Mouse (Mus musculus): ENCODE data around the gene Cysrt1. TPM values are rescaled to one million over a fixed set of nuclear protein-coding genes. Genes with fewer than 3 reads are reported as not detected.

The Cysrt1 gene
- total RNA-seq (2017) = not detected in 2 replicates

DNA sequence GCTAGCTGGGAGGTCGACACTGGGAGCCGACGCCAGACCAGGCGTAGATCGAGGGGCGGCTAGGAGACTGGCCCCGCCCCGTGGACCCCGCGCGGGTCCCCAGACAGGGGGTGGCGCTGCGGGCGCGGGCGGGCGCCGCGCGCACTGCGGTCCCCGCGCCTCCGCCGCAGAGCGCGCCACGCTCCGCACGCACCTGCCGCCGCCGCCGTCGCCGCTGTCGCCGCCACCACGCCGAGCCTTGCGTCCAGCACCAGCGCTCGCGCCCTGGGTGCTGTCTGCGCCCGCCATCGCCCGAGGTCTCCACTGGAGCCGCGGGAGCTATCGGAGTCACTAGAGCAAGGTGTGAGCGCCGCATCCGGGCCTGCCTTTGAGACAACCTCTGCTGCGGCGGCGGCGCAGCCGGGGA, at the start of gene Cysrt1, which contains the start of gene Rnf208:
Gene Cysrt1 (minus strand): TSS at position 352 of the 406 bp plus-strand sequence.
Gene Rnf208 (plus strand): TSS at position 155 of the 406 bp plus-strand sequence.
- no peak for ATAC-seq (replicated peaks in 1 of 2; ENCODE audit: insufficient read depth in 1 of 2, low FRiP score in 2 of 2, low TSS enrichment in 1 of 2, low read depth in 1 of 2, poor library complexity in 2 of 2, severe bottlenecking in 2 of 2)

DNA sequence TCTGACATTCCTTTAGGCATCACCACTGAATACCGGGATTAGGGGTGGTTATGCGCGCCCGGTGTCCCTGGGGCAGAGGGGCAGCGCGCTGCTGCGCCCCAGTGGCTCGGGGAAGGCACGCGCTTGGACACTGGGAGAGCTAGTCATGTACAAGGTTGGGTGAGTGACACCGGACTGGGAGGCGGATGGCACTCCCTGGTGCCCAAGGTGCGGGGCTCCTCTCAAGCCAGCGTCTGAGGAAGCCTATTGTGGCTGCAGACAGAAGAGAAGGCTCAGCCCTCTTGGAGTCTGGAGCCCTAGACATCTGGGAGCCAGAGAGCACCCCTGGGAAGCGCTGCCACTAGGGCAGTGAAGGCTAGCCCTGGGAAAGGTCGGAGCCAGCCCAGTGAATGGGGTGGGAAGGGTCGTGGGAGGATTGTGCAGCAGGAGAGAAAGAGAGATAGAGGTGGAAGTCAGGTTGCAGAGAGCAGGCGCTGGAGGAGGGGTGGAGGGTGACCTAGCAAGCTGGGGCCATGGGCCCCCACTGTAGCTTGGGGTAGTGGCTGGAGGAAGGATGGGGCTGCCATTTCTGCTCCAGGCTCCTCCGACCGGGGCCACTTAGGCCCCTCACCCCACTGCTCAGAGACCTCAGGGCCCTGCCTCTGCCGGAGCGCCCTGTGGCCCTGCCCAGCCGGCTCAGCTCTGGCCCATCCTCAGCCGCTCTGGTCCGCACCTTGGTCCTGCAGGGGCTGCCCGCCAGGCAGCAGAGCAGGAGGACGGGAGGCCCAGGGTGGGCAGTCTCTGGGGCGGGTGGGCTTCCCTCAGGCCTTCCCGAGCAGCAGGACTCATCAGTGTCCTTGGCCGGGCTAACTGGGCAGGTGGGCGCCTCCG, 49.2 kb upstream of the Cysrt1 start:
- ATAC-seq (replicated peaks in 1 of 2; ENCODE audit: insufficient read depth in 1 of 2, low FRiP score in 2 of 2, low TSS enrichment in 1 of 2, low read depth in 1 of 2, poor library complexity in 2 of 2, severe bottlenecking in 2 of 2) = no peak

DNA sequence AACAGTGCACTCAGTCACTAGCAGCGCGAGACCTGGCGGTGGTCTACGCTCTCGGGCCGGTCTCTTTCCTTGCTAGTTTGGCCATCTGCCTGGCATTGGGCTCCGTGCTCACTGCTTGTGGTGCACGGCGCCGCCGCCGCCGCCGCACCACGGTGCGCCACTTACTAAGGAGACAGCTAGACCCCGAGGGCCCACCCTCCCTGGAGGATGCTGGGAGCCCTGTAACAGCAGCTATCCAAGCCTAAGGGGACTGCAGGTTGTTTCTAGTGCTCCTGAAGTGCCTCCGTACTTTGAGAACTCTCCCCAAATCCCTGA, 48.5 kb upstream of the Cysrt1 start:
- no peak for ATAC-seq (replicated peaks in 1 of 2; ENCODE audit: insufficient read depth in 1 of 2, low FRiP score in 2 of 2, low TSS enrichment in 1 of 2, low read depth in 1 of 2, poor library complexity in 2 of 2, severe bottlenecking in 2 of 2)

DNA sequence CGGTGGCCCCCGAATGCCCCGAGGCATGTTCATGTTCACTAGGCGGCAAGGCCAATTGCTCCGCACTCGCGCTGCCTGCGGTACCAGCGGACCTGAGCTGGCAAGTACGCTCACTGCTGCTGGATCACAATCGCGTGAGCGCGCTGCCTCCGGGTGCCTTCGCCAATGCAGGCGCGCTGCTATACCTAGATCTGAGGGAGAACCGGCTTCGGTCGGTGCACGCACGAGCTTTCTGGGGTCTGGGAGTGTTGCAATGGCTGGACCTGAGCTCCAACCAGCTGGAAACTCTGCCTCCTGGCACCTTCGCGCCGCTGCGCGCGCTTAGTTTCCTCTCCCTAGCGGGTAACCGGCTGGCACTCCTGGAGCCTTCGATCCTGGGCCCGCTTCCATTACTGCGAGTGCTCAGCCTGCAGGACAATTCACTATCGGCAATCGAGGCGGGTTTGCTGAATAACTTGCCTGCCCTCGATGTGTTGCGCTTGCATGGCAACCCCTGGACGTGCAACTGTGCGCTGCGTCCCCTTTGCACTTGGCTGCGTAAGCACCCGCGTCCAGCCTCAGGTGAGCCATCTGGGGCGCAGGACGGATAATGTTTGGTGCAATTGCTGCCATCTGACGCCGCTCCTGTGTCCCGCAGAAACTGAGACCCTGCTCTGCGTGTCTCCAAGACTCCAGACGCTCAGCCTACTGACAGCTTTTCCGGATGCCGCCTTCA, 48.0 kb upstream of the Cysrt1 start:
- no peak for ATAC-seq (replicated peaks in 1 of 2; ENCODE audit: insufficient read depth in 1 of 2, low FRiP score in 2 of 2, low TSS enrichment in 1 of 2, low read depth in 1 of 2, poor library complexity in 2 of 2, severe bottlenecking in 2 of 2)

DNA sequence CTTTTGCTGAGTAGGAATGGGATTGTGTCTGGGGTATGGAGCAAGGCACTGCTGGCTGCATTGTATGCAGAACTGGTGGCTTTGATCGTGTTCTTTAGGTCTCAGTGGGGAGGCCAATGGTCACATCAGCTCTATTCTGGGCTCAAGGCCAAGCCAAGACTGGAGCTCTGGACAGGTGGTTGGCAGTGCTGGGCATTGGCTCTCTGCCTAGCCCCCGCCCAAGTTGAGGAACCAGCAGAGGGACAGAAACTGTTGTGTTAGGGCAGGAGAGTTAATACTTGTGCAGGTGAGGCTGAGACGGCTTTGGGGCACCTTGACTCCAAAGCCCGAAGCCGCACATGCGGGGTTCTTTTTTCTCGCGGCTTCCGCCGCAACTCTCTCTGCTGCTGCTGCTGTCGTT, 47.4 kb upstream of the Cysrt1 start, which contains the start of gene Lrrc26:
Gene Lrrc26 (plus strand): TSS at position 265 of the 400 bp plus-strand sequence.
- no peak for ATAC-seq (replicated peaks in 1 of 2; ENCODE audit: insufficient read depth in 1 of 2, low FRiP score in 2 of 2, low TSS enrichment in 1 of 2, low read depth in 1 of 2, poor library complexity in 2 of 2, severe bottlenecking in 2 of 2)

DNA sequence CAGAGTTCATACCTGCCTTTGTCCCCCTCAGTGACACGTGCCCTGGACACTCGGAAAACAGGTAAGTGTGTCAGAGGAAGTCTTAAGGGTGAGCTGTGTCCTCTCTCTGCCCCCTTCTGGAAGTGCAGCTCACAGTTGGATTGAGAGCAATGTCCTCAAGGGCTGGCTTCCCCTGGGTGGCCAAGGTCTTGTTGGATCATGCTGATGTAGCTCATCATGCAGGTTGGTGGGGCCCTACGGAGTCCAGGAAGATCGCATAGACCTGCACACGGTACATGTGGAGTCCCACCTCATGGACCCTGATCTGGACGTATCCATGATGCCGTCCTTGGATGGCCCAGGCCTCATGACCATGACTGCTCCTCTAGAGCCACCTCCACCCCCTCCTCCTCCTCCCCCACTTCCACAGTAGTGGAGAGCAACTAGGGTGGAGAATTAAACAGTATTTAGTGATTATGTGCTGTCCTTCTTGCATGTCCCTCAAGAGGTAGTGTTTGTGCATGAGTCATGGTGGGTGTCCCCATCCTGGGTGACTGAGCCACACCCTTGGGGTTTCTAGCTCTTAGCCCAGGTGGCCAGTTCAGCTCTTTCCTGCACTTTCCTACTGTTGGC, 46.6 kb upstream of the Cysrt1 start:
- ATAC-seq (replicated peaks in 1 of 2; ENCODE audit: insufficient read depth in 1 of 2, low FRiP score in 2 of 2, low TSS enrichment in 1 of 2, low read depth in 1 of 2, poor library complexity in 2 of 2, severe bottlenecking in 2 of 2) = no peak

DNA sequence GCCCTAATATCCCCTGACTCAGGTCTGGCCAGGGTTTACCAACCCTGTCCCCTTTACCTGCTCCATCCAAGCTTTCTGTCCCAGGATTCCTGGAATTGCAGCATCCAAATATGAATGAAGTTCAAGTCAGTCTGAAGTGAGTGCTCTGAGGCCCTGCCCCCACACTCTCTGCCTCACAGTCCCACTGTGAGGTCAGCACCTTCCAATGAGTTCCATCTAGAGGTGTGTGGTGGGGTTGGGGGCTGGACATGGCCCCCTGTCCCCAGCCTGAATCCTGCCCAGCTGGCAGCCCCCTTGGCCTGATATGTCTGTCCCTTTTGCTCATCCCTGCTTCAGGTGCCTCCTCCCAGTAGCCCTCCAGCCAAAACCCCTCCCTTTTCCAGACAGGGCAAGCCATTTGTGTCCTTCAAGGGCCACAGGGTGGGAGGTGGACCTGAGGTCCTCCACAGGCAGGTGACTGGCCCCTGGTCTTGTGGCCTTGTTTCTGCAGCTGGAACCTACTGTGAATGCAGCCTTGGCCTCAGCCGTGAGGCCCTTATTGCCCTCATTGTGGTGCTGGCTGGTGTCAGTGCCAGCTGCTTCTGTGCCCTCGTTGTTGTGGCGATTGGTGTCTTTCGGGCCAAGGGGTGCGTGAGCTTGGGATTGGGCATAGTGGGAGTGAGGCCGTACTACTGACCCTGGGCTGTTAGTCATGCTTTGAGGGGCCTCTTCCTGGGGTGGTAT, 45.8 kb upstream of the Cysrt1 start, which contains the start of gene Tmem210:
Gene Tmem210 (plus strand): TSS at position 219 of the 723 bp plus-strand sequence.
- no peak for ATAC-seq (replicated peaks in 1 of 2; ENCODE audit: insufficient read depth in 1 of 2, low FRiP score in 2 of 2, low TSS enrichment in 1 of 2, low read depth in 1 of 2, poor library complexity in 2 of 2, severe bottlenecking in 2 of 2)

DNA sequence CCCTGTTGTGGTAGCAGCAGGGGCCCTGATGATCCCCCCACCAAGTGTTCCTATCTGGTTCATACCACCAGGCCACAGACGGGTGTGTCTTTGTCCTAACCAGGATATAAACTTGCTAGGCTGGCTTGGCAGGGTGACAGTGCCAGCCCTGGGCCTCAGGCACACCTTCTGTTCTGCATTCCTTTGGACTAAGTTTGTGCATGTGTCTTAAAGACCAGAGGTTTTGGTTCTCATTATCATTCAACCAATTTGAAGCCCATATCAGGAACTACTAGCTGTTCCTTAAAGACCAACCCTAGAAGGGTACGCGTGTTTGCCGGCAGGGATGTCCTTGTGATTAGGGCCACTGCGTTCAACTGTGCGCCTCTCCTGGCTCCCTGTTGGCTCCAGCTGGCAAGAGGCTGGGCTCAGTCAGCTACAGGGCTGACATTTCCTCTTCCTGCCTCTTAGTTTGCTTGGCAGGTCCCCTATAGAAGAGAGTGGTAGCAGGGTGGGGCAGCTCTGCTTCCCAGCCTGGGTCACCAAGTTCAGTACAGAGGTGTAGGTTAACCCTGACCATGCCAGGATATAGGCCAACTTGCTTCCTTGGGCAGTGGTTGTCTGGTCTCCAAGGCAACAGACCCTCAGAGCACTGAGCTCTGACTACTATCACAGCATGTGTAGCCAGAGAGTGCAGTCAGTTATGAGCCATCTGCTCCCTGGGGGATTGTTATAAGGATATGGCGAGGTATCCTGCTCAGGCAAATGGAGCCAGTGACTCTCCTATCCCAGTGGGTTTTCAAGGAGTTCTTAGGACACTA, 44.8 kb upstream of the Cysrt1 start:
- no peak for ATAC-seq (replicated peaks in 1 of 2; ENCODE audit: insufficient read depth in 1 of 2, low FRiP score in 2 of 2, low TSS enrichment in 1 of 2, low read depth in 1 of 2, poor library complexity in 2 of 2, severe bottlenecking in 2 of 2)

DNA sequence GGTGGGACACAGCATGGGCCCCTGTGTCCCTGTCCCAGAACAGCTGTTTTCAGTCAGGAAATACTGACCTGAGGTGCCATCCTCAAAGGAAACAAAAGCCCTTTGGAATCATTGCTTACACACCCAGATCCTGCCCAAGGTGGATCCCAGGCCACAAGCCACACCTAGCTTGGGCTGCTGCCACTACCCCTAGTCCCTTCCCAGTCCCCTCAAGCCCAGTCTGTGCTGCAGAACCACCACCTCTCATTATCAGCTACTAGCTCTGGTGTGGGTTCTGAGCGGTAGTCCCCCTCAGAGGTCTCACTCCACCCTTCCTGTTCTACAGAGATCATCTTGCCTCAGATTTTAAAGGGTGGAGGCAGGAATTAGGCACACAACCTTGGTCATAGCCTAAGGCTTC, 44.1 kb upstream of the Cysrt1 start:
- ATAC-seq (replicated peaks in 1 of 2; ENCODE audit: insufficient read depth in 1 of 2, low FRiP score in 2 of 2, low TSS enrichment in 1 of 2, low read depth in 1 of 2, poor library complexity in 2 of 2, severe bottlenecking in 2 of 2) = no peak

DNA sequence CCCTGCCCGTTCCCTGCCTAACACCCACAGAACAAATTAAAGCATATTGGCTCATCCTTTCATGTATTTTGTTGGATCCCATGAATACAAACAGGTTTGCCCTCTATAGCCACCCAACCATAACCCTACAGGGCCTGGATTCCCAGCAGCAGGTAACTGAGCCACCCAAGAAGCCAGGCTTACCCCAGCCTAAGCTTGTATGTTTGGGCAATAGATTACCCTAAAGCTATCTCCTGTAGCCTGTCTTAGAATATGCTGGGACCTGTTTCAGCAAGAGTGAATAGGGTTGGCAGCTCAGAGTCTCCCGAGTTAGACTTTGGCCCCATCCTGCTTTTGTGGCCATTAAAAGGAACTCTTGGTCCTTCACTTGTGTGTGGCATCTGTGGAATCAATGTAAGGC, 43.3 kb upstream of the Cysrt1 start:
- ATAC-seq (replicated peaks in 1 of 2; ENCODE audit: insufficient read depth in 1 of 2, low FRiP score in 2 of 2, low TSS enrichment in 1 of 2, low read depth in 1 of 2, poor library complexity in 2 of 2, severe bottlenecking in 2 of 2) = no peak

DNA sequence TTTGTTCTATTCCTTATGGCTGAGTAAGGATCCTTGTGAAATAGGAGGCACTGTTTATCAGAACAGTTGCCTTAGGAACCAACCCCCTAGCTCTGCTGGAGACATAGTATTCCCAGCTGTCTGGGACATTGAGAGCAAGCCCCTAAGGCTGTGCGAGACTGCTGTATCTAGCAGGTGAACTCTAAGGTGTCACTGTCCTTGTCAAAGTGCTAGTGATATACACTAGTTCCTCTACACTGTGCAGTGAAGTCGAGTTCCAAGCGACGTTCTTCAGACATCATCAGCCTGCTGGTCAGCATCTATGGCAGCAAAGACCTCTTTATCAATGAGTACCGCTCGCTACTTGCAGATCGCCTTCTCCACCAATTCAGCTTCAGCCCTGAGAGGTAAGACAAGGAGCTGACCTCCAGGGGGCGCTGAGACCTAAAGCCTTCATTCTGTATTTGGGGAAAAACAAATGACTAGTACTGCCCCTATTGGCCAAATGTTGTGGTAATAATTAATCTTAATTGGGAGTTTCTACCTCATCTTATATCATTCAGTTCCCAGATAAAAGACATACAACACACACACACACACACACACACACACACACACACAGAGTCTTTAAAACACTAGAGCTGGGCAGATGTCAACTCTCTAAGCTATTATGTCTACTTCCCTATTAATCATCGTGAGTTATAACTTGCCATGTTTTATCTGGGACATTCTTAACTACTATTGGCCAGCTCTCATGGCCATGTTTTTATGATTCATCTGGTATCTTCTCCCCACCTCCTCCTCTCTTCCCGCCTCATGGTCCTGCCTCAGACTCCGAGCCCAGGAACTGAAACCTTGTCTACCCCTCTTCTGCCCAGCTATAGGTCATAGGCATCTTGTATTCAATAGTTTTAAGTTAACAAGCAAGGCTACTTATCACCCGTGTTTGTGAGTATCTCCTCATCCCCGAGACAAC, 37.0 kb upstream of the Cysrt1 start:
- peak; percentile 86 to 89 for ATAC-seq (replicated peaks in 1 of 2; ENCODE audit: insufficient read depth in 1 of 2, low FRiP score in 2 of 2, low TSS enrichment in 1 of 2, low read depth in 1 of 2, poor library complexity in 2 of 2, severe bottlenecking in 2 of 2)

DNA sequence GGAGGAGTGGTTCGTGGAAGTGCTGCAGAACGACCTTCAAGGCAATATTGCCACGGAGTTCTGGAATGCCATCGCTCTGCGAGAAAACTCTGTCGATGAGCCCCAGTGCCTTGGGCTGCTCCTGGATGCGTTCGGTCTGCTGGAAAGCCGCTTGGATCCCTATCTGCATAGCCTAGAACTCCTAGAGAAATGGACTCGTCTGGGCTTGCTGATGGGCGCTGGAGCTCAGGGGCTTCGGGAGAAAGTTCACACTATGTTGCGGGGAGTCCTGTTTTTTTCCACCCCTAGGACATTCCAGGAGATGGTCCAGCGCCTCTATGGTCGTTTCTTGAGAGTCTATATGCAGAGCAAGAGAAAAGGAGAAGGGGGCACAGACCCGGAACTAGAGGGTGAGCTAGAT, 30.8 kb upstream of the Cysrt1 start:
- no peak for ATAC-seq (replicated peaks in 1 of 2; ENCODE audit: insufficient read depth in 1 of 2, low FRiP score in 2 of 2, low TSS enrichment in 1 of 2, low read depth in 1 of 2, poor library complexity in 2 of 2, severe bottlenecking in 2 of 2)

DNA sequence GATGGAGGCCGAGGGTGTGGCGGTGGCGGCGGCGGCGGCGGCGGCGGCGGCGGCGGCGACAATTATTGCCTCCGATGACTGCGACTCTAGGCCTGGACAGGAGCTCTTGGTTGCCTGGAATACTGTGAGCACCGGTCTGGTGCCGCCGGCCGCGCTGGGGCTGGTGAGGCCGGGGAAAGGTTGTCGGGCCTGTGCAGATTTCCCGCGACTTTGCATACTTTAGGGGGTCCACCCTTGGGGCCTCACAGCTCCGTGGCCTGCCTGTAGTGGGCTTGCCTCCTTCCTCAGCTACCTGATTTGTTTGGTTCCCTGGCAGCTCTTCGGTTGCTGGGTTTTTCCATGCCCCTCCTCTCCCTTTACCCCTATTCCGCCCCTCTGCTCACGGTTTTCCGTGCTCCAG, 30.3 kb upstream of the Cysrt1 start:
- no peak for ATAC-seq (replicated peaks in 1 of 2; ENCODE audit: insufficient read depth in 1 of 2, low FRiP score in 2 of 2, low TSS enrichment in 1 of 2, low read depth in 1 of 2, poor library complexity in 2 of 2, severe bottlenecking in 2 of 2)

DNA sequence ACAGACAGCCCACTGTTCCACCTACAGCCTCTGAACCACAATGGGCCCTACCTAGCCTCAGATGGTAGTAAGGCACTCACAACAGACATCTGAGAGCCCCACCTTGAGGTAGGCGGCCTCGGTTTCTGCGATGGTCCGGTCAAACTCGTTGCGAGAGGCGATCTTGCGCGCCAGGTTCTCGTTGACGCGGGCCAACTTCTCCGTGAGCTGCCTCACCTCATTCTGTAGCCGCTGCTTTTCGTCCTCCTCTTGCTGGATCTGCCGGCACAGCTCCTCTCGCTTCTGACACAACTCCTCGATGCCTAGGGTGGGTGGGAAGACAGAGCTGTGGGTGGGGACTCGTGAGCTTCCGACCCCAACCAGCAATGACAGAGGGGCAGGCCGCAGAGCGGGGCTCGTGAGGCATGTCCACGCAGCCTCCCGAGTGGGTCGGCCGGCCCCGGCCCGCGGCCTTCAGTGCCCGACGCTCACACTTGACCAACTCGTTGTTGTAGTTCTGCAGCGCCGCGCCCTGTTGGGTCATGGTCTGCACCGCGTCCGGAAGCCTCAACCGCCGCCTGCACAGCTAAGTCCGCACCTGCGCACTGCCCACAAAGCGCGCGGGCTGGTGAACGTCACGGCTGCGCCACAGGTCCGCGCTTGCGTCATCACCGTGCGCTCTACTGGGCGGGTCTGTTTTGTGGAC, 29.7 kb upstream of the Cysrt1 start, which contains the start of the genes Ssna1 and Anapc2:
Gene Ssna1 (minus strand): TSS at position 612 of the 685 bp plus-strand sequence.
Gene Anapc2 (plus strand): TSS at position 652 of the 685 bp plus-strand sequence.
- peak; percentile 90 to 96 for ATAC-seq (replicated peaks in 1 of 2; ENCODE audit: insufficient read depth in 1 of 2, low FRiP score in 2 of 2, low TSS enrichment in 1 of 2, low read depth in 1 of 2, poor library complexity in 2 of 2, severe bottlenecking in 2 of 2)

DNA sequence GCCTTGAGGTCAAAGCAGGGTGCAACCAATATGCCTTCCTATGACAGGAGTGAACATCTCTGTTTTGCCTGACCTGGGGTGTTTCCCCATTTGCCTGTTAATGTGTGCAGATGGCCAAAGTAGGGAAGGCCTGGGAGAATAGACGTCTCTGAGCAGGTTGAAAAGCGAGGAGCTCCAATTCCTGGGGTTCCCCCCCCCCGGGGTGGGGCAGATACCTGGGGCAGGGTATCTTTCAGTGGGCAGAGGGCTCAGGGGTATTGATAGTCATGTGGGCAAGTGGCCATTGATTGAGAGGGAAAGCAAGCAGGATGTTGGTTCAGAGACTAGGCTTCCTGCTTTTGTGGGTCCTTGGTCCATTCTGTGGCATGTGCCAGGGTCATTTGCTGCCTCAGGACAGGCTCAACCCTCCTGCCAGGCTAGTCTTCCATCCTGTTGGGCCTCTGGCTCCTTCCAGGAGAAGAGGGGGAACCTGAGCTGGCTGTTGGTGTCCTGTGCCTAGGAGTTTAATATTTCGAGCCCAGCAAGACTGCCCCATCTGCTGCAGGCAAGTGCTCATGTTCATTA, 25.6 kb upstream of the Cysrt1 start:
- no peak for ATAC-seq (replicated peaks in 1 of 2; ENCODE audit: insufficient read depth in 1 of 2, low FRiP score in 2 of 2, low TSS enrichment in 1 of 2, low read depth in 1 of 2, poor library complexity in 2 of 2, severe bottlenecking in 2 of 2)
